Mouse (Mus musculus) lung, postnatal 36 days (tissue): ENCODE data around the gene Lipe.

Experiments
- DNase-seq: peaks from one replicate; pipeline ENCODE4 v3.0.0; 2022; ENCODE audit warnings: mixed read lengths

The Lipe gene

DNA sequence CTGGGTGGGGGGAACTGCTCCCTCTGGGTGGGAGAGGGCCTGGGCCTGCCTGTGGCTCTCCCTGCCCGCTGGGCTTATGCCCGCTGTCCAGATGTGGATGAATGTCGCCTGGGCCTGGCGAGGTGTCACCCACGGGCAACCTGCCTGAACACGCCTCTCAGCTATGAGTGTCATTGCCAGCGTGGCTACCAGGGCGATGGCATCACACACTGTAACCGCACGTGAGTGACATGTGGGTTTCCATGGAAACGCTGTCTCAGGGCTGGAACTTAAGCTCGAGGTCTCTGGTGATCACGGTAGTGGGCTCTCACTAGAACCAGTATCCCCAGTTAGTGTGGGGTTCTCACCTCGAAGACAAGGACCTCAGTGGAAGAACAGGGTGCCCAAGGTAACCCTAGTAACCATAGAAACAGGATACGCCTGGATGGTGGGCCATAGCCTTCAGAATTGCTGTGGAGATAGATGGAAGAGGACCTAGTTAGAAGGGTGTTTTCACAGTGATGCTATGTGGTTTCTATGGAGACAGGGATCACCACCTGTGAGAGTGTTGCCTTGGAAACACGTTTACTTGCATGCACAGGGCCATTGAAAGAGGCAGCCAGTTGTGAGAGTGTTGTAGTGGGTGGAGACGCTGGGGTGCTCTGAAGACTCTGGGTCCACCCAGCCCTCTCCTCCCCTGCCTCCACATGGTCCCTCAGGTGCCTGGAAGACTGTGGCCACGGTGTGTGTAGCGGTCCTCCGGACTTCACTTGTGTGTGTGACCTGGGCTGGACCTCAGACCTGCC, 57.3 kb downstream of the Lipe start:
- DNase-seq: no peak

DNA sequence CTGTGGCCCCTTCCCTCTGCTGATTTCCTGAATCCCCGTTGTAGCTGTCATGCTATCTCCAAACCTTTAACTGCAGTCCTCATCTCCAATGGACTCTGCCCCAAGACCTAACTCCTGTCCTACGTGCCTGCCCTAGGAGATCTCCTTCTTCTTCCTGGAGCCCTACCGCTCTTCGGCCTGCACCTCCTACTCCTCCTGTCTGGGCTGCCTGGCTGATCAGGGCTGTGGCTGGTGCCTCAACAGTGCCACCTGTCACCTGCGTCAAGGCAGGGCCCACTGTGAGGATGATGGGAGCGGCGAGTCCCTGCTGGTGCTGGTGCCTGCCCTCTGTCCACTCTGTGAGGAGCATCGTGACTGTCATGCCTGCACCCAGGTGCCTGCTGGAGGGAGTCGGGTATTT, 59.2 kb downstream of the Lipe start:
- no peak for DNase-seq

DNA sequence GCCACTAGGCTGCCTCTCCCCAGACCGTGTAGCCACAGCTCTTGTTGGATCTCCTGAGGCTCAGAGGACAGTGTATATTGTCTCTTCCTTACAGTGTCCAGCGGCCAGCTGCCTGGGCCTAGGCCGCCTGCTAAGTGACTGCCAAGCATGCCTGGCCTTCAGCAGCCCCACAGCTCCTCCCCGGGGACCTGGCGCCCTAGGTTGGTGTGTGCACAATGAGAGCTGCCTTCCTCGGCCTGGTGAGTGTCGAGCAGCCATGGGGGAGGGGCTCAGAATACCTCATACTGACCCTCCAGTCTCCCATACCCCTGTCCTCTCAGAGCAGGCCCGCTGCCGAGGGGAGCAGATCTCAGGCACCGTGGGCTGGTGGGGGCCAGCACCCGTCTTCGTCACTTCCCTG, 64.0 kb downstream of the Lipe start:
- no peak for DNase-seq

DNA sequence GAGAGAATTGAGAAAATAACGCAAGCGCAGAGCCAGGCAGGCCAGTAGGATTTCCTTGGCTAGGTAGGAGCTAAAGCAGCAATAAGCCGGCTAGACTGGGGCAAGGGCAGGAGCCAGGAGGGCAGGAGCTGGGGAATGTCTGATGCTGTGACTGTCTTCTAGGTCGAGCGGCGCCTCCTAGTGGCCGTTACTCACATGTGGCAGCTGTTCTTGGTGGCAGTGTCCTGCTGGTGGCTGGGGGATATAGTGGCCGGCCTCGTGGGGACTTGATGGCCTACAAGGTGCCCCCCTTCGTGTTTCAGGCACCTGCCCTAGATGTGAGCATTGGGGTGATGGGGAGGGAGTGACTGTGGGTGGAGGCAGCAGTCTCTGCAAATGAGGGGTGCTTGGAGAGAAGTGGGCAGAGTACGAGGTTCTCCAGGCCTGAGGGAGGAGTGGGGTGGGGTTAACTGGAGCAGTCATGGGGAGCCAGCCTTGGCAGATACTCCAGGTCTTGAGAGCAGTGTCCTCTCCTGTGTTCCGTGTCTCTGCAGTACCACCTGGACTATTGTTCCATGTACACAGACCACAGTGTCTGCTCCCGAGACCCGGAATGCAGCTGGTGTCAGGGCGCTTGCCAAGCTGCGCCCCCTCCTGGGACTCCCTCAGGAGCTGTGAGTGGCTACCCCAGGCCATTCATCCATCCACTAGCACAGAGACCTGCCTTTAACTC, 64.8 kb downstream of the Lipe start:
- peak; percentile 90 for DNase-seq
